22 mouse cellular contexts compared by ENCODE assay signal in genomic region chr13:52721463-52721862, GRCm38 (mm10).
DNase-seq lines count a peak whose midpoint lies in the region; ATAC-seq and TF ChIP-seq lines count a peak whose summit lies in the region.
"Had no signal": no experiment of that assay in that cellular context is flagged by ENCODE, and none has a peak within 500 bp of the region (broad histone marks: within the 10 kb centered on the region; RNA-seq: fewer than 3 reads in every experiment).

No protein-coding gene starts in this region.

- no peak for TF ChIP-seq POLR2A in cerebellum, adult 2 months (IDR thresholded peaks at IDR 0.05; ENCODE audit: borderline replicate concordance, insufficient read depth, low read length)

- H3K4me3 ChIP-seq in cerebellum, adult 2 months (replicated peaks; ENCODE audit: insufficient read depth, low read depth, low read length): no peak overlapping the region
- H3K4me3 ChIP-seq: embryonic facial prominence, embryonic 13.5 days; heart, embryonic 15.5 days; limb, embryonic 10.5 days; lung, embryonic 15.5 days; megakaryocyte, embryonic 14.5 days; neural tube, embryonic 13.5 days; stomach, embryonic 15.5 days had no signal

- WGBS in cerebellum, adult 2 months: 92% methylated on average over 6 of the region's 6 CpGs

- no peaks in the 10 kb centered on the region for H3K27me3 ChIP-seq in cerebellum, adult 2 months (ENCODE audit: control insufficient read depth, insufficient read depth, low read length)
- H3K27me3 ChIP-seq: embryonic facial prominence, embryonic 13.5 days; heart, embryonic 15.5 days; lung, embryonic 15.5 days; megakaryocyte, embryonic 14.5 days; neural tube, embryonic 13.5 days; stomach, embryonic 15.5 days had no signal

- peak; percentile 51; the same call in 1 of the 2 replicates for ATAC-seq in common myeloid progenitor, adult 5-6 weeks (replicated peaks; ENCODE audit: low read depth, poor library complexity, severe bottlenecking)
- ATAC-seq: forebrain, postnatal 0 days; midbrain, embryonic 16.5 days had no signal

- no peak for TF ChIP-seq CTCF in cerebellum, adult 2 months (IDR thresholded peaks at IDR 0.05; ENCODE audit: borderline replicate concordance, insufficient read depth, low read depth, low read length)

- no peaks in the 10 kb centered on the region for H3K4me1 ChIP-seq in cerebellum, adult 2 months (ENCODE audit: control insufficient read depth, insufficient read depth, low read length)
- H3K4me1 ChIP-seq: lung, embryonic 15.5 days; stomach, embryonic 15.5 days had no signal

- no peak overlapping the region for H3K27ac ChIP-seq in cerebellum, adult 2 months (ENCODE audit: insufficient read depth, low read length)
- H3K27ac ChIP-seq: embryonic facial prominence, embryonic 13.5 days; heart, embryonic 15.5 days; limb, embryonic 10.5 days; lung, embryonic 15.5 days; neural tube, embryonic 13.5 days; stomach, embryonic 15.5 days had no signal

- peak; percentile 8 for DNase-seq in lung, postnatal 25 days (ENCODE audit: low spot score)
- no peak for DNase-seq in lung, postnatal 36 days
- DNase-seq in natural killer cell, adult 2 months (ENCODE audit: low spot score in 2 of 2): peak; percentile 61 to 71
- peak; percentile 27 to 52 for DNase-seq in thymus, postnatal 36 days
- no peak for DNase-seq in cerebellum, adult 2 months
- DNase-seq in frontal cortex, postnatal 14 days (ENCODE audit: low spot score in 2 of 2): no peak
- no peak for DNase-seq in urinary bladder, postnatal 10 days (ENCODE audit: low spot score)
- DNase-seq: adrenal gland, adult 2 months; forebrain, postnatal 0 days; gastrocnemius, postnatal 10 days; heart, adult 18-20 months; kidney, adult 9 months; kidney, postnatal 36 days had no signal

Comparison
In these comparisons a context has a peak if more than half of its experiments do, and no peak if none do; other contexts are left out.
1. DNase-seq: peak in lung, postnatal 25 days (single experiment), natural killer cell, adult 2 months (2 of 2) and thymus, postnatal 36 days (2 of 2); none in lung, postnatal 36 days (single experiment), cerebellum, adult 2 months (0 of 2), frontal cortex, postnatal 14 days (0 of 2) and urinary bladder, postnatal 10 days (single experiment).